Mouse (Mus musculus): Measurements from ENCODE around the gene Hpca.

The Hpca gene

DNA sequence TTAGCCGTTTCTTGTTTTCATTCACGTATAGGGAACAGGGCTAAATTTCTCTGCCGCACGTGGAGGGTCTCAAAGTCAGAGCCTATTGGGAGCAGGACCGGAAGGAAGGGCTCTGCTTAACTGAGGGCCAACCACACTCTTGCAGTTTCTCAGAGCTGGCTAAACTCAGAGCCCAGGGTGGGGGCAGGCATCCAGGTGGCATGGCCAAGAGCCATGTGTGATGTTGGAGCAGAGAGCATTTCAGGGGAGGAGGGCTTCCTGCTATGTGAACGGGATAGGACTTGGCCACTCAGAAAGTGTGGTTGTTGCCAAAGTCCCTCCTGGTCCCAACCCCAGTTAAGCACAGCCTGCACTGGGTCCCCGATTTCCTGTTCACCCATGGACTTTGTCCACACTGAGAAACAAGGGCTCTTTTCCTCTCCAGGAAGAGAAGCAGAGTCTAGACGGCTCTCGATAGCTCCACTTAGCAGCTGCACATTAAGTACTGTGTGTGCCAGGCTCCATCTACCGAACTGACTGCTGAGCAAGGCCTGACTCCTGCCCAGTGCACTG lies 14.4 kb downstream of the Hpca start:
- no peak for DNase-seq (ENCODE audit: low spot score)

DNA sequence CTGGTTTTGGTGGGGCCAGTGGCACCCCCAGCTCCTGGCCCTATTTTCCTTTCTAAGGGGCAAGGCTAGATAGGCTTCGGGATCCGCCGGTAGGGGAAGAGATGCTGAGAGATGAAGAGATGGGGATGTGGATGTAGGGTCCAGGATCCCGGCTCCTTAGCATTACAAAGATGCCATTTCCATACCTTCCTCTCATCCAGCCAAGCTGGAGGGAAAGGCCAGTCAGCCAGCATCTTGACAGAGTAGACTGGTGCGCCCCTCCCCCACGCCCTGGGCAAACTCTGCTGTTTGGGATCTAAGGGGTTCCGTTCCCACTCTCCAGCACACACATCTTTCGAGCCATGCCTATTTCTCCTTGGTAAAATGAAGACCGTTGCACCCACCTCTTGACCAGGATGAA lies 15.8 kb downstream of the Hpca start:
- no peak for DNase-seq (ENCODE audit: low spot score)

DNA sequence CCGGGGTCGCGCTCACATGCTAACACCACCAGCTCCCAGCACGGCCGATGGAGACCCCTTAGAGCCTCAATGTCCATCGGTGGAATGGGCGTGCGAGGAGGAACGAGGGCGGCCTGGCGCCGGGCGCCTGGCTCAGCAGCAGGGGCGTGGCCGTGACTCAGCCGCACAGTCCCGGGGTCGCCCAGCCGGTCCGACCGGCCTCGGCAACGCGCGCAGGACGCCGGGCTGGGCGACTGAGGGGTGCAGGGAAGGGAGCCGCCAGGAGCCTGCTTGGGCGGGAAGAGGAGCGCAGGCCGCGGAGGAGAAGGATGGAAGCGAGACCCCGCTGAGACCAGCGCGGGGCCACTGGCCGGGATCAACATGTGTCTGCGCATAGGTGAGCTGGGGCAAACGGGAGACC lies 16.5 kb downstream of the Hpca start, which contains the start of gene Tmem54:
Gene Tmem54, plus strand, starts transcription at position 193 of the 400 bp plus-strand sequence.
- DNase-seq (ENCODE audit: low spot score), result no peak

DNA sequence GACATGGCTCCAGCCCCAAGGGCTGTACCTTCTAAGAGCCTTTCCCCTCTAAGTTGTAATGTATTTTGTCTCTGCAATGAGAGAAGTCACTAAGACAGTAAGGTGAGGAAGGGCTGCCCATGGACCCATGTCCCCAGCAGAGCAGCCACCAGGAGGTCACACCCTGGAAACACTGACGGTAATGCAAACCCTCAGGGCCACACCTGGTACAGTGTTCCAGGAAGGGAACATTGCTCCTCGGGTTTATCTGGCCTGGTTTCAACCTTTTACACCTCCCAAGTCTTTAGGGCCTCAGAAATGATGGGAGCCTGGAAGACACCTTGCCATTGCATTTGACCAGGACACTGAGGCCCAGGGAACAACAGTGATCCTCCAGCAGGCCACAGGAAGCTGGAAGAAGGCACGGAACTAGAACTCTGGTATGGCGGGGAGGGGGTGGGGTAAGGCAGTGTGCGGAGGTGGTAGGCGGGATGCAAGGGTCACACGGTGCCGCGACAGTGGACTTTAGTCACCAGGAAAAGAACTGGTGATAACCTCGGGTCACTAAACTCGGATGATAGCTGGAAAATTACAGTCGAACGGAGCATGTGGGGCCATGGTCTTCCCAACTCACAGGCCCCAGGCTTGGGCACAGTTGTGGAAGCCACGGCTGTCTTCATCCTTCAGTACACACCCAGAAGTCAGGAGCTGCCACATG lies 19.6 kb downstream of the Hpca start:
- no peak for DNase-seq (ENCODE audit: low spot score)

DNA sequence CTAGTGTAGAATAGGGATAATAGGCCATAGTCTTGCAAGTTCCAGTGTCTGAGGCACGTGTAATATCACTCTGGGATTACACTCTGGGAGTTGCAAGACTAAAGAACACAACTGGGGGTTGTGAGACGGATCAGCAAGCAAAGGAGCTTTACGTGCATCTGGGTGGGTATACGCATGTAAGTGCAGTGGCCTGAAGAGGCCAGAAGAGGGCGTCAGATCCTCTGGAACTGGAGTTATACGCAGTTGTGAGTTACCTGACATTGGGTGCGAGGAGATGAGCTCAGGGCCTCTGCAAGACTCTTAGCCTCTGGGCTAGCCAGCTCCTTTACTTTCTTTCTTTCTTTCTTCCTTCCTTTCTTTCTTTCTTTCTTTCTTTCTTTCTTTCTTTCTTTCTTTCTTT lies 24.8 kb downstream of the Hpca start:
- DNase-seq (ENCODE audit: low spot score), result no peak

DNA sequence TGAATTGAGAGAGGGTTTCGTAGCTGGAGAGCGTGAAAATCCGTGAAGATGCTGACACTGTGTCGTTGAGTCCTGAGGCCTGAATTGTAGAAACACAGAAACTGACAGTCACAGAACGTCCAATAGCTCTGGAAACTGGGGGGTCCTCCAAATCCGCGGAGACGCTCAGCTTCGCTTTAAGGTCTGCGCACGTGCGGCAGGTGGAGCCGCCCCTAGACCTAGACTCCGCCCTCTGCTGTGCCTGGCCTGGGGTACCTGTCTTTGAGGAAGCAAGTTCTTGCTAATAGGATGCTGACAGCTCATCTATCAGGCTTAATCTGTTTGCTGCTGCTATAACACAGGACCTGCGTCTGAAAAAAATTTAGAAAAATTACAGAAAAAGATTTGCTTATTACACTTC lies 26.6 kb downstream of the Hpca start:
- DNase-seq (ENCODE audit: low spot score), result no peak

DNA sequence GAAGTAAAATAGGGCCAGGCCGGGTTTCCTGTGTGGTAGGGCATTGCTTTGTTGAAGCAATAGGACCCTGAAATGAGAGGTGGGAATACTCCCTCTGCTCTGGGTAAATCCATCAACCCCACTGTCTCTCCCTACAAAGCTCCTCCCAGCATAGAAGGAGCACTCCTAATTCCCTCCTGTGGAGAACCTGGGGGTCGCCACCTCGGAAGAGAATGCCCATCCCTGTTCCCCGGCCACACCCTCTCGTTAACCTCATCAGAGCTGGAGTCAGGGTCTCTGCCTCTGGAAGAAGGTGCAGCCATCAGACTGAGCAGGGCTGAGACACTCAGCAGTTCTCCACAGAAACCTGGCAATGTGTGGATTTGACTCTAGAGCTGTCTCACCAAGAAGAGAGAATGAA lies 34.0 kb downstream of the Hpca start:
- no peak for DNase-seq (ENCODE audit: low spot score)

DNA sequence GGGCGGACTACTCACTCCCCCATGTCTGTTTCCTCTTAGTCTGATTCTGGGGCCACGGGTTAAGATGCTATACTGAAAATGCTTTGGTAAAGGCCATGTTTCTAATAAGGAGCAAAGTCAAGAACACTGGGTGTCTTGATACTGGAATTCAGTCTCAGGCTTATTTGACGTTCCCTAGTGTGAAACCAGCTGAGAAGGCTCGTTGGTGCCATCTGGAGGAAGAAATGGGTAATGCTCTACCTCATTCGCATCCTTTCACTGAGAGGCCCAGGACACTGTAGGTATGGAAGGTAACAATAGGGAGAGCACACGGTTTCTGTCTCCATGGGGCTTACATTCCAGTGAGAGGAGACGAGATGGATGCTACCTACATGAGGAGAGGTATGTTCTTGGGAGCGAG lies 35.8 kb downstream of the Hpca start:
- no peak for DNase-seq (ENCODE audit: low spot score)

DNA sequence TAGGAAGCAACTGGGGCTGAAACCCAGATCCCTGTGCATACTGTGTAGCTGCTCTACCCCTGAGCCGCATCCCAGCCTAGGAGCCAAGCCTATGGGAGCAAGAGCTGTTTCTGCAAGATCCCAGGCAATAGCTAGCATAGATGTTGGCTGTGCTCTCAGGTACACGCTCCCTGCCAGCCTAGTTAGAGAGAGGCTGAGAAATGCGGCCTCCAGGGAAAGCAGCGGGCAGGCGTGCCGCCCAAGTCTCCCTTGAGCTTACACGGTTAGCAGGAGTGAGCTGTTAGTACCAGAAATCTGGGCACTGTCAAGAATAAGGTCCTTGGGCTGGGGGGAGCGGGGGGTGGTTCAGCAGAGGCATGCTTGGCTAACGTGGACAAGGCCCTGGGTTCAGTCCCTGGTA lies 36.9 kb downstream of the Hpca start:
- DNase-seq (ENCODE audit: low spot score), result no peak

DNA sequence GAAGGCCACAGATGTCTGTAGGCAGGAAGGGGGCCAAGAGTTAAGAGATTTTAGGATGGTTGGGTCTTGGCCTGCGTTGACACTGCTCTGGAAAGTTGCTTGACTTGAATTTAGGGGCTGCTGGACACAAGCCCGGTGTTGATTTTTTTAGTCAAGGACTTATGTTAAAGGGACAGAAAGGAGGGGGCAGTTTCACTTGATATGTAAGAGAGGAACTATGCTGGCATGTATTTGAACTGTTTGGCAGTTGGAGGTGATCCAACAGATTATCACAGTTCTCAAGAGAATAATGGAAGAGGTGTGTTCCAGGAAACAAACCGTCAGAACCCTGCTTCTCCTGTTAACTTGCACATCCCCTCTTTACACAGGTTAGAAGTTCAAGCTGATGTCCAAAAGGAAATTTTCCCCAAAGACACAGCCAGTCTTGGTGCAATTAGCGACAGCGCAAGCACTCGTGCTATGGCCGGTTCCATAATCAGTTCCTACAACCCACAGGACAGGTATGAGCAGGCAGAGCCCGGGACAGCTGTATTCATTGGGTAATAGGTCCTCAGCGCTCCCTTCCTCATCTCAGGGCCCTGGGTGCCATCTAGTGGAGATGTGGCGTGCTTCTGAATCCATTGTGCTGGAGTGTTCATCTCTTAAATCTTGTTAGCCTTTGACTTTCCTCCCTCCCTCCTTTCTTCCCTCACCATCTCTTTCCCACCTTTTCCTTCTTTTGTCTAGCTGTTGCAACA lies 39.3 kb downstream of the Hpca start:
- DNase-seq (ENCODE audit: low spot score), result no peak

DNA sequence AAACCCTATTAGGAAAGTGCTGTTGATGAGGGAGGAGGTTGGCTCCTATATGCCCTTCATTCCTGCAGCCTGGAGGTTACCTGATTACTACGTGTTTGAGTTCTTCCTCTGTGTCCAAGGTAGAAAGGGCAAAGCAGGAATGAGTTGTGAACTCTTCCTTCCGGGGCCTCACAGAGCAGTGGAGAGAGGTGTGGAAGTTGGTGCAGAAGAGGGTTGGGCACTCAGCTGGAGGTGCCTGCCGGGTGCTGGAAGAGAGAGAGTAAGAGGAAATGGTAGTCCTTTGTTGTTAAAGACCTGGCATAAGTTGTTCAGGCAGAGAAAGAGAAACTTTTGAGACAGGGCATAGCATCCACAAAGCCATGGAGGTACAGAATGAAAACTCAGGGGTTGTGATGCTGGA lies 39.9 kb downstream of the Hpca start:
- no peak for DNase-seq (ENCODE audit: low spot score)

DNA sequence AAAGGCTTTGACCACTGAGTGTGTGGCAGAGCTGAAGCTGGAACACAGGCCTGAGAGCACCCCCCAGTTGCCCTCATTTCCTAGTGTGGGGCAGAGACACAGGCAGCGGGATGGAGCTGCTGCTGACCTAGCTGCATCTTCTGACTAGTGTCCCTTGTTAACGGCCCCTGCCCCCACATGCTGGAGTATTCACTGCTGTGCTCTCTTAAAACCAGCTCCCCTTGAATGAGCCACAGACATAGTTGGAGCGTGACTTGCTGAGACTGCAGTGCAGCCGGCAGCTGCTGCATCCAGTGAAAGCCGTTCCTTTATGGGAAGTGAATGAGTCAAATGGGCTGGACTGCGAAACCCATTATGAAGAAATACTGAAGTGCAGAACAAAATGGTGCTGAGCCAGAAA lies 40.3 kb downstream of the Hpca start:
- no peak for DNase-seq (ENCODE audit: low spot score)

DNA sequence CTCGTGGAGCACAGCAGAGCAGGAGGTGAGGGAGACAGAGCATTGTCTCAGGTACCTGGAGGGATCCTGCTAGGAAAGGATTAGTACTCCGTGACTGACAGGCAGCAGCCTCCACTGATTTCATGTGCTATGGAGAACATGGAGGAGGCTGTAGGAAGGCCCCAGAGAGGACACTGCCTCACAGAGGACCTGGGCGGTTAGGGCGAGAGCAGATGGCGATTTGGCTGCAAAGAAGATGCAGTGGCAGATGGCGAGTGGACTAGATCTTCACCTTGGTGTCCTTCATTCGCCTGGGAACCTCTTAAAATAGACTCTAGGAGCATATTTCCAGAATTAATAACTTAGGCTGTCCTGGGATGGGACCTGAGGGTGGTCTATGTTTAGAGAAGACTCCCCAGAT lies 40.8 kb downstream of the Hpca start:
- no peak for DNase-seq (ENCODE audit: low spot score)

DNA sequence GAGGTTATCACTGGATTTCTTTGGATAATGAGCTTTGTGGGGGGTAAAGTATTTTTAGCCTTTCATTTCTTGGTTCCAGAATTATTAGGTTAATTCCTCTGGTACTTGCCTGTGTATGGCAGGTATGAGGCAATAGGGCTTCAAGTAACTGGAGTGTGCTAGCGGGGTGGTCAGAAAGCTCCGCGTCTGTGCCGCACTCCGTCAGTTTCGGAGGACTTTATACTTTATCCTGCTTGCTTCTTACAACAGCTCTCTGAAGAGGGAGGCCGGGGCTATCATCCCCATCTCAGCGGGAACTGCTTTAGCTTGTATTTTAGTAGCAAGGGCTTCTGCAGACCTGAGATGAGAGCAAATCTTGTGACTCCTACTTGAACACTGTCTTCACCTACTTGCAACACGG lies 42.7 kb downstream of the Hpca start:
- DNase-seq (ENCODE audit: low spot score), result no peak

DNA sequence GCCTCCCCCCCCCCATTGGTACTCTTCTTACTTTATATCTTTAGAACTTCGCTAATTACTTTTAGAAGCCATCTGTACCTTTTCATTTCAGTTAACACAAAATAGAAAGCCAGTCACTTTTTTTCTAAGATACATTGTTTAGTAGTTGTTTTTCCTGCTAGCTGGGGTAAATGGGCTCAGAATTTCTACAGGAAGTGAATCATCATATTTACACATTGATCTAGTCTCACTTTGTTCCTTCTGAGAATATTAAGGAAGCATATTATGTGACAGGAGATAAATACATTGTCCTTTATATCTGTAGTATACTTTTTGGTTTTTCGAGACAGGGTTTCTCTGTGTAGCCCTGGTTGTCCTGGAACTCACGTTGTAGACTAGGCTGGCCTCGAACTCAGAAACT lies 53.0 kb downstream of the Hpca start:
- DNase-seq (ENCODE audit: low spot score), result no peak

DNA sequence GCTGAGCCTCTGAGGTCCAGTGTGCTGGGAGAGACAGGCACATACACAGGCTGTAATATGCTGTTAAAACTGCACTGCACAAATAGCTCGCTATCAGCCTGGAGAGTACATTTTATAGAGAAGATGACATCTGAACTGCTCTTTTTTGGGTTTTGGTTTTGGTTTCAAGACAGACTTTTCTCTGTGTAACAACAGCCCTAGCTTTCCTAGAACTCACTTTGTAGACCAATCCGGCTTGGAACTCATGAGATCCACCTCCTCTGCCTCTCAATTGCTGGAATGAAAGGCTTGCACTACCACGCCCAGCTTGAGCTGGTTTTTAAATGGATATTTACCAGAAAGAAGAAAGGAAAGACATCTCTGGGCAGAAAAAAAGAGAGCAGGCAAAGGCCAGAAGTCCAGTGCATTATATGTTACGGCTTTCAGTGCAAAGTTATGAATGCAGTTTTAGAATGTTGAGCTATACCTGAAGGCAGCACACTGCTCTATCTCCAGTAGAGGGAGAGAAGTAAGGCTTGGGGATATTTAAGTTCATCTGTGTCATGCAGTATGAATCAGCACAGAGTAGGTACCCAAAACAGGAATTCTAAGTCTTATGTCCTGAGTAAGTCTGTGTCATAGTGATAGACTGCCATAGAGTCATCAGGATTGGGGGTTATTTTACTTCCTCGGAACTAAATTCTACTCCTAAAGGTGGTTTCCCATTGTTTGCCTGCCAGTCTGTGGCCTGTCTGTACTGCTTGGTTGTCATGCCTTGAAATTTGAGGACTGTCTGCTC lies 54.0 kb downstream of the Hpca start:
- no peak for DNase-seq (ENCODE audit: low spot score)

DNA sequence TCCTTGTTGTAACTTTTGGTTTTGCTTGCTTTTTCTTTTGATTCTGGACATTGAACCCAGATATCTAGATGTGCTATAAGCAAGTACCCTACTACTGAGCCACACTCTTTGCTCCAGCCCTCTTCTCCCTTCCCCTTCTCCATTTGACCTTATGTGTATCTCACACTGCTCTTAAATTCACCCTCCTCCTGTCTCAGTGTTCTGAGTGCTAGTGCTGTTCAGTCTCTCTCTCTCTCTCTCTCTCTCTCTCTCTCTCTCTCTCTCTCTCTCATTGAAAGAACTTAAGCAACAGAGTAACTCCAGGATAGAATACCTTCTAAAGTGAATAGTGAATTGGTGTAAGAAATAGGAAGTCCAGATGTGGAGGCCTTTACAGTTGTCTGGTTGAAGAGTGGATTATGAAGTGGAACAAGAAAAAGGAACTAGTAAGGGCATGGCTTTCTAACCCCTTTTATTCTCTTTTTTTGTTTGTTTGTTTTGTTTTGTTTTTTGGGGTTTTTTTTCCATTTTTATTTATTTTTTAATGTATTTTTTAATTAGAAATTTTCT lies 56.1 kb downstream of the Hpca start:
- DNase-seq (ENCODE audit: low spot score), result no peak

DNA sequence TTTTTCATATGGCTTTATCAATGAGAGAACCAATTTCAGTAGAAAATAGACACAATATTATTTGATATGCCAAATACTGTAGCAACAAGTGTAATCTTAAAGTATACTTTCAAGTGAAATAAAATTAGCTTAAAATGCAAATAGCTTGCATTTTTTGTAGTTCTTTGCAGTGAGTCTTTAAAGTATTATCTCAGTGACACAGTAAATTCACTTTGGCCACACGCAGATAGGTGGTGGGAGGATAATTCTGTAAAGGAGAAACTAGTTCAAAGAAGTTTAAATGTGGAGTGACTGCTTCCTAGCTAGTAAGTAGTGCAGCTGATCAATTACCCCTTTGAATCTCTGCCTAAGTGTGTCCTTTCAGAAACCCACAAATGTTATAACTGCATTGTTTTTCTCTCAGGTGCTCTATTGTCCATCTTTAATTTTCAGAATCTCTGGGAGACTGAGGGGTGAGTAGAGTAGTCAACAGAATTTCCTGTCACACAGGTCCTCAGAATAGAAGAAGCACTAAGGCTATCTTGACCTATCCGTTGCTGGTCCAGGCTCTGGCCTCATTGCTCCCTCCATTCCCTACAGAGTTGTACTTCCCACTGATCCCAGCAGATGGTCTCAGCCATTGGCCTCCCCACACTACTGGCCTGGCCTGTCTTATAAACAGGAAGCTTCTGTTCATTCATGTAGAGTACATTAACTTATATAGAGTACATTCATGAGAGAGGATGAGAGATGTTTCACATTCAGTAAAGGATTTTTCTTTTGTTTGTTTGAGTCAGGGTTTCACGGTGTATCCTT lies 59.4 kb downstream of the Hpca start:
- no peak for DNase-seq (ENCODE audit: low spot score)

Data from testis, postnatal 14 days (tissue).